Mouse (Mus musculus): ENCODE results near the gene Arrdc5. TPM values are rescaled to one million over a fixed set of nuclear protein-coding genes. Genes with fewer than 3 reads are reported as not detected.

Gene Arrdc5
- polyA plus RNA-seq, 1 experiment from 2014 or later = not detected

GRCm38 (mm10) chr17:56285995-56286394, 14.1 kb downstream of the Arrdc5 start:
- no peak overlapping the region for H3K4me3 ChIP-seq (ENCODE audit: low read depth, low read length)
- DNase-seq (ENCODE audit: low spot score) (no peak), ATAC-seq (no peak)
- H3K4me2 ChIP-seq (replicated peaks; ENCODE audit: low read depth, low read length) = no peak overlapping the region
- no peak overlapping the region for H3K9ac ChIP-seq (replicated peaks; ENCODE audit: low read depth)
- H3K36me3 ChIP-seq (ENCODE audit: insufficient read depth, low read length) = peaks cover 39% of the 10 kb centered on the region
- H3K9me3 ChIP-seq (ENCODE audit: low read length) = no peaks in the 10 kb centered on the region
- H3K4me1 ChIP-seq (ENCODE audit: insufficient read depth, low read depth, low read length) = peaks cover 8% of the 10 kb centered on the region; the same call in 1 of the 2 replicates
- no peak overlapping the region for H3K27ac ChIP-seq (ENCODE audit: low read length)
- H3K27me3 ChIP-seq (replicated peaks; ENCODE audit: insufficient read depth, low read length) = no peaks in the 10 kb centered on the region
- TF ChIP-seq EP300 (IDR thresholded peaks at IDR 0.05) (no peak), CTCF (IDR thresholded peaks at IDR 0.05) (no peak)
- WGBS = 92% methylated on average over 11 of the region's 11 CpGs

GRCm38 (mm10) chr17:56283316-56283715, 16.8 kb downstream of the Arrdc5 start:
- H3K36me3 ChIP-seq (ENCODE audit: insufficient read depth, low read length) = peaks cover 41% of the 10 kb centered on the region
- H3K27ac ChIP-seq (ENCODE audit: low read length) = no peak overlapping the region
- DNase-seq (ENCODE audit: low spot score) (no peak), ATAC-seq (no peak)
- TF ChIP-seq CTCF (IDR thresholded peaks at IDR 0.05) = no peak
- no peak for TF ChIP-seq EP300 (IDR thresholded peaks at IDR 0.05)
- no peaks in the 10 kb centered on the region for H3K9me3 ChIP-seq (ENCODE audit: low read length)
- WGBS = 89% methylated on average over 8 of the region's 8 CpGs
- no peak overlapping the region for H3K4me3 ChIP-seq (ENCODE audit: low read depth, low read length)
- H3K4me1 ChIP-seq (ENCODE audit: insufficient read depth, low read depth, low read length) = peaks cover 5% of the 10 kb centered on the region; the same call in 1 of the 2 replicates
- H3K27me3 ChIP-seq (replicated peaks; ENCODE audit: insufficient read depth, low read length) = no peaks in the 10 kb centered on the region
- H3K4me2 ChIP-seq (replicated peaks; ENCODE audit: low read depth, low read length) = no peak overlapping the region
- no peak overlapping the region for H3K9ac ChIP-seq (replicated peaks; ENCODE audit: low read depth)

GRCm38 (mm10) chr17:56282802-56283201, 17.3 kb downstream of the Arrdc5 start:
- no peaks in the 10 kb centered on the region for H3K27me3 ChIP-seq (replicated peaks; ENCODE audit: insufficient read depth, low read length)
- H3K36me3 ChIP-seq (ENCODE audit: insufficient read depth, low read length) = peaks cover 41% of the 10 kb centered on the region
- ATAC-seq (no peak), DNase-seq (ENCODE audit: low spot score) (no peak)
- WGBS = 79% methylated on average over 4 of the region's 4 CpGs
- H3K4me3 ChIP-seq (ENCODE audit: low read depth, low read length) = no peak overlapping the region
- no peak overlapping the region for H3K9ac ChIP-seq (replicated peaks; ENCODE audit: low read depth)
- no peaks in the 10 kb centered on the region for H3K9me3 ChIP-seq (ENCODE audit: low read length)
- H3K27ac ChIP-seq (ENCODE audit: low read length) = no peak overlapping the region
- TF ChIP-seq EP300 (IDR thresholded peaks at IDR 0.05) = no peak
- TF ChIP-seq CTCF (IDR thresholded peaks at IDR 0.05) = no peak
- peaks cover 3% of the 10 kb centered on the region; the same call in 1 of the 2 replicates for H3K4me1 ChIP-seq (ENCODE audit: insufficient read depth, low read depth, low read length)
- no peak overlapping the region for H3K4me2 ChIP-seq (replicated peaks; ENCODE audit: low read depth, low read length)

GRCm38 (mm10) chr17:56281193-56281592, 18.9 kb downstream of the Arrdc5 start:
- no peak overlapping the region for H3K27ac ChIP-seq (ENCODE audit: low read length)
- H3K9me3 ChIP-seq (ENCODE audit: low read length) = no peaks in the 10 kb centered on the region
- no peak for DNase-seq (ENCODE audit: low spot score)
- H3K4me3 ChIP-seq (ENCODE audit: low read depth, low read length) = no peak overlapping the region
- H3K4me1 ChIP-seq (ENCODE audit: insufficient read depth, low read depth, low read length) = peaks cover 7% of the 10 kb centered on the region; the same call in 1 of the 2 replicates
- ATAC-seq = no peak
- H3K4me2 ChIP-seq (replicated peaks; ENCODE audit: low read depth, low read length) = no peak overlapping the region
- H3K36me3 ChIP-seq (ENCODE audit: insufficient read depth, low read length) = peaks cover 41% of the 10 kb centered on the region
- no peaks in the 10 kb centered on the region for H3K27me3 ChIP-seq (replicated peaks; ENCODE audit: insufficient read depth, low read length)
- no peak for TF ChIP-seq CTCF (IDR thresholded peaks at IDR 0.05)
- TF ChIP-seq EP300 (IDR thresholded peaks at IDR 0.05) = no peak
- no peak overlapping the region for H3K9ac ChIP-seq (replicated peaks; ENCODE audit: low read depth)
- WGBS = 82% methylated on average over 12 of the region's 12 CpGs

GRCm38 (mm10) chr17:56279481-56280155, 20.5 kb downstream of the Arrdc5 start:
- 92% methylated on average over 12 of the region's 12 CpGs for WGBS
- Histone ChIP-seq H3K27ac (ENCODE audit: low read length) (no peak overlapping the region), H3K36me3 (ENCODE audit: insufficient read depth, low read length) (peaks cover 27% of the 10 kb centered on the region), H3K9ac (replicated peaks; ENCODE audit: low read depth) (no peak overlapping the region), H3K9me3 (ENCODE audit: low read length) (no peaks in the 10 kb centered on the region), H3K4me1 (ENCODE audit: insufficient read depth, low read depth, low read length) (peaks cover 7% of the 10 kb centered on the region; the same call in 1 of the 2 replicates), H3K4me2 (replicated peaks; ENCODE audit: low read depth, low read length) (no peak overlapping the region), H3K4me3 (ENCODE audit: low read depth, low read length) (no peak overlapping the region), H3K27me3 (replicated peaks; ENCODE audit: insufficient read depth, low read length) (no peaks in the 10 kb centered on the region)
- ATAC-seq (no peak), DNase-seq (ENCODE audit: low spot score) (no peak)
- no peak for TF ChIP-seq CTCF (IDR thresholded peaks at IDR 0.05)

GRCm38 (mm10) chr17:56278340-56278739, 21.7 kb downstream of the Arrdc5 start:
- WGBS = 86% methylated on average over 5 of the region's 5 CpGs
- no peak overlapping the region for H3K4me2 ChIP-seq (replicated peaks; ENCODE audit: low read depth, low read length)
- peak overlapping the region; percentile 75 for H3K27ac ChIP-seq (ENCODE audit: low read length)
- ATAC-seq (no peak), DNase-seq (ENCODE audit: low spot score) (no peak)
- TF ChIP-seq CTCF (IDR thresholded peaks at IDR 0.05) (no peak), EP300 (IDR thresholded peaks at IDR 0.05) (no peak)
- H3K9me3 ChIP-seq (ENCODE audit: low read length) = no peaks in the 10 kb centered on the region
- peaks cover 7% of the 10 kb centered on the region; the same call in 1 of the 2 replicates for H3K4me1 ChIP-seq (ENCODE audit: insufficient read depth, low read depth, low read length)
- H3K4me3 ChIP-seq (ENCODE audit: low read depth, low read length) = no peak overlapping the region
- H3K36me3 ChIP-seq (ENCODE audit: insufficient read depth, low read length) = peaks cover 18% of the 10 kb centered on the region
- no peaks in the 10 kb centered on the region for H3K27me3 ChIP-seq (replicated peaks; ENCODE audit: insufficient read depth, low read length)
- no peak overlapping the region for H3K9ac ChIP-seq (replicated peaks; ENCODE audit: low read depth)

All from lung, postnatal 0 days (tissue).